Mouse (Mus musculus) liver, embryonic 14.5 days (tissue): ENCODE data around the gene Bms1.

Source experiments
- CTCF ChIP-seq: IDR thresholded peaks from 2 replicates; pipeline ENCODE4 v1.5.1; 2016; ENCODE audit warnings: antibody characterized with exemption, low read depth, control low read depth
- EP300 ChIP-seq: IDR thresholded peaks from 2 replicates; pipeline ENCODE4 v1.6.1; 2016; ENCODE audit warnings: antibody characterized with exemption, low read depth

GRCm38 (mm10) chr6:118367502-118367901 is 51.8 kb downstream of the Bms1 start:
- no peak for TF ChIP-seq CTCF
- TF ChIP-seq EP300, result no peak
